Mouse (Mus musculus) erythroblast, adult 5-6 weeks (primary cell): ENCODE results near the gene Lrba. TPM values are rescaled to one million over a fixed set of nuclear protein-coding genes. Genes with fewer than 3 reads are reported as not detected.
A peak's percentile ranks its signal among the peaks of the same experiment; 100 is the strongest.

Experiments used
- ATAC-seq: replicated peaks from 2 replicates; pipeline ENCODE4 v1.8.0; 2016; ENCODE audit warnings: moderate number of reproducible peaks, mild to moderate bottlenecking, moderate TSS enrichment, inconsistent platforms; ENCODE audit not compliant: poor library complexity, low FRiP score, severe bottlenecking
- total RNA-seq, 2 experiments: library from RNA; stranded (forward) in 1 of 2; stranded (reverse) in 1 of 2; fragments of 150-400 nt in 1 of 2; fragments of 200-764, 138-1000 nt in 1 of 2; gene quantifications; 2 replicates each; pipeline versions ENCODE4 v1.2.3 to v1.2.4; 2015 to 2017; ENCODE audit warnings: low replicate concordance in 2 of 2

The Lrba gene
- total RNA-seq, 2 experiments from 2014 or later = 3.5 to 13.5 TPM

GRCm38 (mm10) chr3:86809199-86809598 lies 584.7 kb downstream of the Lrba start:
- ATAC-seq = no peak

DNA sequence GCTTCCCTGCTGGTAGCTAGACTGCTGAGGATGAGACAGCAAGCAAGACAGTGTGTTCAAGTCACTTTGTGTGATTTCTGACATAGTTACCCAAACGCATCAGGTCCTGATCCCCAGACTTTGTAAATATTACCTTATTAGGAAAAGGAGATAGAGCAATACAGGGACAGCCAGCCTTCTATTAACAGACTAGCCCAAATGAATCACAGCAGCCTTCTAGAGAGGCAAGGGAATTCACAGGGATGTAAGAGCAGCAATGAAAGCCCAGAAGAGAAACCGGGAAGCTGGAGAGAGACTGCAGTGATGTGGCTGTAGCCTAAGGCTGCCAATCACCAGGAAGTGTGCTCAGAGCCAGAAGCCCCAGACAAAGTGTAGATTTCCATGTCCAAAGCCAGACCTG lies 585.2 kb downstream of the Lrba start:
- ATAC-seq = no peak

DNA sequence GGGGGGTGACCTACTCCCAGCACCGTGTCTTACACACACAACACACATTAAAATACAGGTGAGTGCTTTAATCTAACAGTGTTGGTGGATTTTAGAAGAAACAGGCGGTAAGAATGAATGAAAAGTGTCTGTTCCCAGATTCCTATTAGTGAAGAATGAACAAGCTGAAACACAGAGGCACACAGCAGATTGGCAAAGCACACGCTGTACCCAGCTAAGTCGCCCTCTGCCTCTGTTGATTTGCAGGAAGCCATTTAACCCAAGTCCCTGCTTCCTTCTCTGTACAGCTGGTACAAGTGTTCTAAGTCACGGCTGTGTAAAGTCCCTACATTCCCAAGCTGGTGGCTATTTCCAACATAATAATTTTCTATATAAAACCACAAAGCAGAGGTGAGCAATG lies 586.4 kb downstream of the Lrba start:
- no peak for ATAC-seq

DNA sequence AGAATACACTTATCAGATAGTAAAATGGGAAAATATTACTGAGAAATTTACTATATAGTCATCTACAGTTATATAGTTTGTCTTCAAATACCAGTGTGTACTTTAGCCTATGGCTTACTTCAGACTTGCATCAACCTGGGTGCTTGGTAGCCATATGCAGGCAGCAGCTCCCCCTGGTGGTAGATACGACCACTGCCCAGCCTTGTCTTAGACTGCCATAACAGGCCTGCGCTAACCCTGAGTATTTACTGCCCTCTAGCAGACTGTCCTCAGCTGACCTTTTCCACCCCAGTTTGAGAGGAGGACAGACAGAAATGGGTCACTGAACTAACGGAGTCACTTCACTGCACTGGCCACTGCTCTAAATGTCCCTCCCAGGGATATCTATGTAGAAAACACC lies 588.2 kb downstream of the Lrba start:
- ATAC-seq = peak; percentile 94

GRCm38 (mm10) chr3:86818001-86818585 lies 593.6 kb downstream of the Lrba start:
- ATAC-seq = no peak

GRCm38 (mm10) chr3:86819372-86819771 lies 594.9 kb downstream of the Lrba start:
- ATAC-seq = no peak

DNA sequence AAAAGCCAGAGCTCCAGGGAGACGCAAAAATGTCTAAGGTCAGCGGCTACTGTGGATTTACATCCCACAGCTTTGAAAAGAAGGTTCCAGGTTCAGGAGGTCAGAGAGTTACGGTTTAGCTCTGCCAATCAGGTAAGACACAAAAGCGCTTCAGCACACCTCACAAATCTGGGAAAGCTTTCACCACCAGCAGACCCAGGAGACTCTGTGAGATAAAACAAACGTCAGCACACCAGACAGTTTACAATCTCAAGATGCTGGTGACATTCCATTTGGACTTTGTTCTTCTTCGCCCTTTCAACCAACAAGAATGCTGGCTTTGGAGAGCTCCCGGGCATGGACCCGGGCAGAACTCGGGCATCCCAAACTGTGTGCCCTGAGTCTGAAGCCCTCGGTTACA lies 595.9 kb downstream of the Lrba start:
- ATAC-seq = no peak

DNA sequence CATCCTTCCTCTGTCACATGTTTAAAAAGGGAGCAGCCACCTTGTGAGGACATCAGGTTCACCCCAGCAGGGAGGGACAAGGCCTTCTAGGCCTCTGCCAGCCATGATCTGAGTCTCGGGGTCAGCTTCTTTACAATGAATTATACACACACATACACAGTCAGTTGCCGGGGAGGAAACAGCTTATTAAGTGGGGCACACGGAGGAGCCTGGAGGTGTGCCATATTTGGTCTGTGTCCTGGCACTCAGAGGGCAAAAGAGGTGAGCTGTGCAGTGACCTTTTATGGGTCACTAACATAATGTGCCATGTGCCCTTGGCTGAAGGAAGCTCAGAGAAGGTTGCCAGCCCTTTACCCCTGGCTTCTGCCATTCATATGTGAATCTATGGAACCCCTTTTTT lies 596.9 kb downstream of the Lrba start:
- no peak for ATAC-seq

DNA sequence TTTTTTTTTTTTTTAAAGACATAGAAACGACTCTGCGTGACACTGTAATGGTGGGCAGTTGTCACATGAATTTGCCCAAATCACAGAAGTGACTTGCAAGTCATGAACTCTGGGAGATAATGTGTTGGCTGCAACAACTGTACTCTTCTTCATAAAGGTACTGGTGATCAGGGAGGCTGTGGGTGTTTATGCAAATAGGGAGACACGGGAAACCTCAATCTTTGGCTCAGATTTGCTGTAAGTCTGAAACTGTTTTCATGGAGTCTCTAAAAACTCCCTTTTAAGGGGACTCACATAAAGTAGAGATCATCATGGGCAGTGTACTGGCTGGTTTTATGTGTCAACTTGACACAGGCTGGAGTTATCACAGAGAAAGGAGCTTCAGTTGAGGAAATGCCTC lies 603.0 kb downstream of the Lrba start:
- ATAC-seq = no peak

- ATAC-seq = no peak
These were observed 607.6 kb downstream of the Lrba start for GRCm38 (mm10) chr3:86832115-86832514.

Other genes starting within 250 kb of the Lrba start
- gene Prss48, start 222.2 kb upstream of the Lrba start, total RNA-seq (2015; ENCODE audit: low replicate concordance) = not detected in 2 replicates
- not detected in 2 replicates for gene Prss48, start 222.2 kb upstream of the Lrba start, total RNA-seq (2017; ENCODE audit: low replicate concordance)
- 667 and 844 TPM in 2 replicates for gene Rps3a1, start 82.0 kb upstream of the Lrba start, total RNA-seq (2015; ENCODE audit: low replicate concordance)
- gene Rps3a1, start 82.0 kb upstream of the Lrba start, total RNA-seq (2017; ENCODE audit: low replicate concordance) = 933 and 1,033 TPM in 2 replicates